Mouse (Mus musculus): ENCODE results near the gene Tmem189.

The Tmem189 gene

GRCm38 (mm10) chr2:167680657-167681056 is 9.0 kb downstream of the Tmem189 start:
- peak in 1 of 2 experiments; percentile 42 for DNase-seq (ENCODE audit: low spot score in 2 of 2)

- peak in 1 of 2 experiments; percentile 77 for DNase-seq (ENCODE audit: low spot score in 2 of 2)
Measured at GRCm38 (mm10) chr2:167679902-167680430, 9.7 kb downstream of the Tmem189 start.

GRCm38 (mm10) chr2:167678600-167678999 is 11.0 kb downstream of the Tmem189 start:
- DNase-seq (ENCODE audit: low spot score in 2 of 2) = no peak

GRCm38 (mm10) chr2:167675120-167675909 is 14.3 kb downstream of the Tmem189 start:
- no peak for DNase-seq (ENCODE audit: low spot score in 2 of 2)

- no peak for DNase-seq (ENCODE audit: low spot score in 2 of 2)
Measured at GRCm38 (mm10) chr2:167672212-167672685, 17.4 kb downstream of the Tmem189 start.

GRCm38 (mm10) chr2:167671101-167671633 is 18.5 kb downstream of the Tmem189 start:
- no peak for DNase-seq (ENCODE audit: low spot score in 2 of 2)

- no peak for DNase-seq (ENCODE audit: low spot score in 2 of 2)
Measured at GRCm38 (mm10) chr2:167669398-167669797, 20.2 kb downstream of the Tmem189 start.

- DNase-seq (ENCODE audit: low spot score in 2 of 2) = no peak
Measured at GRCm38 (mm10) chr2:167668426-167668825, 21.2 kb downstream of the Tmem189 start.

GRCm38 (mm10) chr2:167665972-167666713 is 23.5 kb downstream of the Tmem189 start:
- no peak for DNase-seq (ENCODE audit: low spot score in 2 of 2)

GRCm38 (mm10) chr2:167662713-167663112 is 26.9 kb downstream of the Tmem189 start:
- DNase-seq (ENCODE audit: low spot score in 2 of 2) = no peak

GRCm38 (mm10) chr2:167661270-167662203 is 28.1 kb downstream of the Tmem189 start, which contains the start of gene Gm20431:
Gene Gm20431 (minus strand): TSS chr2:167661496.
- DNase-seq (ENCODE audit: low spot score in 2 of 2) = peak; percentile 84 to 93

GRCm38 (mm10) chr2:167660611-167660971 is 29.0 kb downstream of the Tmem189 start:
- DNase-seq (ENCODE audit: low spot score in 2 of 2) = no peak

GRCm38 (mm10) chr2:167659847-167660610 is 29.6 kb downstream of the Tmem189 start:
- peak in 1 of 2 experiments; percentile 53 for DNase-seq (ENCODE audit: low spot score in 2 of 2)

- DNase-seq (ENCODE audit: low spot score in 2 of 2) = no peak
Measured at GRCm38 (mm10) chr2:167659177-167659846, 30.3 kb downstream of the Tmem189 start.

- no peak for DNase-seq (ENCODE audit: low spot score in 2 of 2)
Measured at GRCm38 (mm10) chr2:167658712-167659111, 30.9 kb downstream of the Tmem189 start.

- no peak for DNase-seq (ENCODE audit: low spot score in 2 of 2)
Measured at GRCm38 (mm10) chr2:167657973-167658372, 31.6 kb downstream of the Tmem189 start.

GRCm38 (mm10) chr2:167656629-167657478 is 32.8 kb downstream of the Tmem189 start:
- no peak for DNase-seq (ENCODE audit: low spot score in 2 of 2)

GRCm38 (mm10) chr2:167654911-167655600 is 34.6 kb downstream of the Tmem189 start:
- no peak for DNase-seq (ENCODE audit: low spot score in 2 of 2)
